Mouse (Mus musculus) hindbrain, embryonic 16.5 days (tissue): ENCODE results near the gene Alg12. TPM values are rescaled to one million over a fixed set of nuclear protein-coding genes. Genes with fewer than 3 reads are reported as not detected.

Experiments used
- ATAC-seq: fragments of 200-750 bp; cut with Nextera tagmentation; 2 replicates; pipeline ENCODE4 v1.8.0; 2017; ENCODE audit warnings: moderate TSS enrichment, moderate library complexity
- H3K27ac ChIP-seq: fragments of 300-500 bp; sonication (generic); 2 replicates; pipeline ENCODE4 v1.5.1; 2014; ENCODE audit warnings: low read depth, mild to moderate bottlenecking, control low read depth, low read length, moderate library complexity
- H3K27me3 ChIP-seq: fragments of 300-500 bp; sonication (generic); replicated peaks from 2 replicates; pipeline ENCODE4 v1.6.1; 2014; ENCODE audit warnings: low read length; ENCODE audit not compliant: control insufficient read depth, insufficient read depth
- H3K36me3 ChIP-seq: fragments of 300-500 bp; sonication (generic); 2 replicates; pipeline ENCODE4 v1.6.1; 2014; ENCODE audit warnings: mild to moderate bottlenecking, low read length, moderate library complexity, mixed read lengths; ENCODE audit not compliant: control insufficient read depth, insufficient read depth
- H3K4me1 ChIP-seq: fragments of 300-500 bp; sonication (generic); 2 replicates; pipeline ENCODE4 v1.6.1; 2014; ENCODE audit warnings: low read depth, low read length; ENCODE audit not compliant: control insufficient read depth, insufficient read depth
- H3K4me2 ChIP-seq: fragments of 300-500 bp; sonication (generic); 2 replicates; pipeline ENCODE4 v1.6.1; 2014; ENCODE audit warnings: mild to moderate bottlenecking, low read length, control low read depth, moderate library complexity
- H3K4me3 ChIP-seq: fragments of 300-500 bp; sonication (generic); 2 replicates; pipeline ENCODE4 v1.5.1; 2014; ENCODE audit warnings: mild to moderate bottlenecking, low read length, control low read depth, moderate library complexity
- H3K9ac ChIP-seq: fragments of 300-500 bp; sonication (generic); 2 replicates; pipeline ENCODE4 v1.6.1; 2014; ENCODE audit warnings: low read depth, mild to moderate bottlenecking, control low read depth, low read length, moderate library complexity
- H3K9me3 ChIP-seq: fragments of 300-500 bp; sonication (generic); 2 replicates; pipeline ENCODE4 v1.6.1; 2014; ENCODE audit warnings: mild to moderate bottlenecking, low read length, moderate library complexity; ENCODE audit not compliant: control insufficient read depth
- WGBS: fragments of 180-500 bp; shearing (Covaris S2); extraction: QIAGEN DNeasy Blood & Tissue Kit; methylation state at CpG from one replicate; pipeline ENCODE4 v1.1.7; 2014; 5-methylcytosine and 5-hydroxymethylcytosine counted together
- polyA plus RNA-seq: library from polyadenylated mRNA; unstranded; fragments of >200 nt; fragmentation: Nextera tagmentation; extraction: Ambion mirVana; gene quantifications from 2 replicates; pipeline ENCODE4 v1.2.1, GENCODE M21; 2015

The Alg12 gene
- polyA plus RNA-seq, 1 experiment from 2014 or later, result 9.5 TPM

GRCm38 (mm10) chr15:88863695-88864231 is 44.6 kb upstream of the Alg12 start:
- Histone ChIP-seq H3K36me3 (peaks cover 16% of the 10 kb centered on the region), H3K4me3 (peak overlapping the region; percentile 97), H3K4me1 (peaks cover 21% of the 10 kb centered on the region), H3K27ac (peak overlapping the region; percentile 97), H3K9me3 (no peaks in the 10 kb centered on the region), H3K27me3 (no peaks in the 10 kb centered on the region), H3K4me2 (peak overlapping the region; percentile 90), H3K9ac (peak overlapping the region; percentile 96)
- peak; percentile 72 for ATAC-seq
- WGBS, result 1% methylated on average over 20 of the region's 39 CpGs

GRCm38 (mm10) chr15:88862881-88863694 is 44.0 kb upstream of the Alg12 start:
- peak overlapping the region; percentile 97 for H3K27ac ChIP-seq
- under 1% methylated on average over 90 of the region's 98 CpGs for WGBS
- peak overlapping the region; percentile 97 for H3K4me3 ChIP-seq
- peak overlapping the region; percentile 90 for H3K4me2 ChIP-seq
- peaks cover 16% of the 10 kb centered on the region for H3K36me3 ChIP-seq
- peak; percentile 0; the same call in 1 of the 2 replicates for ATAC-seq
- no peaks in the 10 kb centered on the region for H3K9me3 ChIP-seq
- peaks cover 21% of the 10 kb centered on the region for H3K4me1 ChIP-seq
- no peaks in the 10 kb centered on the region for H3K27me3 ChIP-seq
- peak overlapping the region; percentile 96 for H3K9ac ChIP-seq

GRCm38 (mm10) chr15:88861772-88862622 is 42.9 kb upstream of the Alg12 start, which contains the start of gene Pim3:
Gene Pim3, plus strand, starts transcription at chr15:88862186.
- H3K4me2 ChIP-seq, result peak within 1 kb of the TSS; percentile 90
- peak within 1 kb of the TSS; percentile 97 for H3K27ac ChIP-seq
- peak within 1 kb of the TSS; percentile 97 for H3K4me3 ChIP-seq
- peaks cover 21% of the 10 kb centered on the region for H3K4me1 ChIP-seq
- H3K27me3 ChIP-seq, result no peaks in the 10 kb centered on the region
- H3K9ac ChIP-seq, result peak within 1 kb of the TSS; percentile 96
- ATAC-seq, result peak; percentile 88
- under 1% methylated on average over 104 of the region's 107 CpGs for WGBS
- peaks cover 16% of the 10 kb centered on the region for H3K36me3 ChIP-seq
- H3K9me3 ChIP-seq, result no peaks in the 10 kb centered on the region

GRCm38 (mm10) chr15:88860781-88861180 is 41.7 kb upstream of the Alg12 start:
- no peak overlapping the region for H3K9ac ChIP-seq
- H3K27ac ChIP-seq, result no peak overlapping the region
- peaks cover 21% of the 10 kb centered on the region for H3K4me1 ChIP-seq
- ATAC-seq, result no peak
- H3K4me2 ChIP-seq, result no peak overlapping the region
- H3K36me3 ChIP-seq, result peaks cover 10% of the 10 kb centered on the region
- H3K27me3 ChIP-seq, result no peaks in the 10 kb centered on the region
- WGBS, result 91% methylated on average over 3 of the region's 3 CpGs
- H3K9me3 ChIP-seq, result no peaks in the 10 kb centered on the region
- no peak overlapping the region for H3K4me3 ChIP-seq

GRCm38 (mm10) chr15:88859206-88859970 is 40.3 kb upstream of the Alg12 start:
- no peak overlapping the region for H3K4me3 ChIP-seq
- 73% methylated on average over 8 of the region's 8 CpGs for WGBS
- peaks cover 10% of the 10 kb centered on the region for H3K4me1 ChIP-seq
- H3K9ac ChIP-seq, result no peak overlapping the region
- no peak overlapping the region for H3K27ac ChIP-seq
- ATAC-seq, result no peak
- H3K9me3 ChIP-seq, result no peaks in the 10 kb centered on the region
- no peaks in the 10 kb centered on the region for H3K36me3 ChIP-seq
- H3K27me3 ChIP-seq, result no peaks in the 10 kb centered on the region
- H3K4me2 ChIP-seq, result no peak overlapping the region

GRCm38 (mm10) chr15:88858707-88859106 is 39.6 kb upstream of the Alg12 start:
- Histone ChIP-seq H3K9me3 (no peaks in the 10 kb centered on the region), H3K9ac (no peak overlapping the region), H3K4me2 (no peak overlapping the region), H3K27me3 (no peaks in the 10 kb centered on the region), H3K4me1 (peaks cover 4% of the 10 kb centered on the region; the same call in 1 of the 2 replicates), H3K27ac (no peak overlapping the region), H3K36me3 (no peaks in the 10 kb centered on the region), H3K4me3 (no peak overlapping the region)
- WGBS, result 85% methylated on average over 2 of the region's 2 CpGs
- ATAC-seq, result no peak

- WGBS, result 87% methylated on average over 3 of the region's 3 CpGs
- H3K36me3 ChIP-seq, result no peaks in the 10 kb centered on the region
- ATAC-seq, result no peak
- H3K4me1 ChIP-seq, result peaks cover 4% of the 10 kb centered on the region; the same call in 1 of the 2 replicates
- H3K4me2 ChIP-seq, result no peak overlapping the region
- no peak overlapping the region for H3K9ac ChIP-seq
- no peaks in the 10 kb centered on the region for H3K27me3 ChIP-seq
- no peak overlapping the region for H3K4me3 ChIP-seq
- no peaks in the 10 kb centered on the region for H3K9me3 ChIP-seq
- H3K27ac ChIP-seq, result no peak overlapping the region
These were observed 39.0 kb upstream of the Alg12 start for GRCm38 (mm10) chr15:88858141-88858541.

GRCm38 (mm10) chr15:88857361-88857760 is 38.2 kb upstream of the Alg12 start:
- H3K4me3 ChIP-seq, result no peak overlapping the region
- H3K4me2 ChIP-seq, result no peak overlapping the region
- peaks cover 4% of the 10 kb centered on the region; the same call in 1 of the 2 replicates for H3K4me1 ChIP-seq
- 93% methylated on average over 7 of the region's 7 CpGs for WGBS
- H3K9ac ChIP-seq, result no peak overlapping the region
- no peak for ATAC-seq
- H3K36me3 ChIP-seq, result no peaks in the 10 kb centered on the region
- H3K9me3 ChIP-seq, result no peaks in the 10 kb centered on the region
- no peaks in the 10 kb centered on the region for H3K27me3 ChIP-seq
- no peak overlapping the region for H3K27ac ChIP-seq
